Mouse (Mus musculus): ENCODE measurements around the gene Mtnr1a. TPM values are rescaled to one million over a fixed set of nuclear protein-coding genes. Genes with fewer than 3 reads are reported as not detected.

Gene Mtnr1a
- polyA plus RNA-seq, 1 experiment from 2014 or later = 0.18 TPM

DNA sequence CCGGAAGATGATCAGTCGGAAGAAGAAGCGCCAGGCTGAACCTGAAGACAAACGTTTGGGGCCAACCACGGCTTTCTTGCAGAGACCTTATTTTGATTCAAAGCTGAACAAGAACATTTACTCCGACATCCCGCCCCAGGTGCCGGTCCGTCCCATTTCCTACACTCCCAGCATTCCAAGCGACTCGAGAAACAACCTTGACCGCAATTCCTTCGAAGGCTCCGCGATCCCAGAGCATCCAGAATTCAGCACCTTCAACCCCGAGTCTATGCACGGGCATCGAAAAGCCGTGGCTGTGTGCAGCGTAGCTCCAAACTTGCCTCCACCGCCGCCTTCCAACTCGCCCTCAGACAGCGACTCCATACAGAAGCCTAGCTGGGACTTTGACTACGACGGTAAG, 24.8 kb upstream of the Mtnr1a start:
- no peak for ATAC-seq
- Histone ChIP-seq H3K4me2 (replicated peaks; ENCODE audit: low read depth) (no peak overlapping the region), H3K4me3 (ENCODE audit: low read depth, low read length) (no peak overlapping the region), H3K27ac (ENCODE audit: low read depth, low read length) (no peak overlapping the region), H3K36me3 (ENCODE audit: control insufficient read depth, insufficient read depth) (peaks cover 77% of the 10 kb centered on the region), H3K9ac (ENCODE audit: low read depth, low read length) (no peak overlapping the region), H3K27me3 (replicated peaks; ENCODE audit: control insufficient read depth, insufficient read depth, low read length) (no peaks in the 10 kb centered on the region), H3K9me3 (ENCODE audit: control insufficient read depth) (no peaks in the 10 kb centered on the region), H3K4me1 (replicated peaks; ENCODE audit: control insufficient read depth, insufficient read depth, low read length) (no peaks in the 10 kb centered on the region)
- no peak for TF ChIP-seq CTCF (IDR thresholded peaks at IDR 0.05; ENCODE audit: low read depth)
- WGBS = 96% methylated on average over 26 of the region's 26 CpGs

DNA sequence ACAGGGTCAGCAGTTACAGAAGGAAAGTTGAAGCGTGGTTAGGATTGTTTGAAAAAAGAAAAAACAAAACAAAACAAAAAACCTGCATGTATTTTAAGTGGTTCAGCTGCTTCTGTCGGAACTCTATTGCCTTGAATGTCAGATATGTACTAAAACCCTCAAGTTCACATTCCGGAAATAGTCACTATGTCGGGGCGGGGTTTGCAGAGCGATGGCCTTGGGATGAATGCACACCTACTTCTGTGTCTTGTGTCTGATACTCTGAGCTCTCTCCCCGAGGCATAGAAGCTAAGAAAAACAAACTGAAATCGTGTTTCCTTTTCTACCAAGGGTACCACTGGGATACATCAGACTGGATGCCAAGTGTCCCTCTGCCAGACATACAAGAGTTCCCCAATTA, 18.5 kb upstream of the Mtnr1a start:
- no peak for TF ChIP-seq CTCF (IDR thresholded peaks at IDR 0.05; ENCODE audit: low read depth)
- Histone ChIP-seq H3K36me3 (ENCODE audit: control insufficient read depth, insufficient read depth) (peaks cover 59% of the 10 kb centered on the region), H3K4me2 (replicated peaks; ENCODE audit: low read depth) (no peak overlapping the region), H3K9me3 (ENCODE audit: control insufficient read depth) (no peaks in the 10 kb centered on the region), H3K27me3 (replicated peaks; ENCODE audit: control insufficient read depth, insufficient read depth, low read length) (no peaks in the 10 kb centered on the region), H3K4me3 (ENCODE audit: low read depth, low read length) (no peak overlapping the region), H3K9ac (ENCODE audit: low read depth, low read length) (no peak overlapping the region), H3K27ac (ENCODE audit: low read depth, low read length) (no peak overlapping the region), H3K4me1 (replicated peaks; ENCODE audit: control insufficient read depth, insufficient read depth, low read length) (no peaks in the 10 kb centered on the region)
- no peak for ATAC-seq
- WGBS = 85% methylated on average over 8 of the region's 8 CpGs

DNA sequence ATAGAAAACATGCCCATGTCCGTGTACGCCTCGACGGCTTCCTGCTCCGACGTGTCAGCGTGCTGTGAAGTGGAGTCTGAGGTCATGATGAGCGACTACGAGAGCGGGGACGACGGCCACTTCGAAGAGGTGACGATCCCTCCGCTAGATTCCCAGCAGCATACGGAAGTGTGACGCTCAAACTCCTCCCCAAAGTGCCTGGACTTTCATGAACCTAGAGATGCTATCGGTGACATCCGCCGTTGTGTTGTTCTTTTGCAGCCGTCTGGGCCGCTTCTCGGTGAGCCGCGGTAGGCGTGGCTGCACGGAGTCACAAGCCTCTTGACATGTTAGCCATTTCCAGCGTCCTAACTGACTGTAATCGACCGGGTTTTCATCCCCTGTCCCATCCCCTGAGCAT, 17.7 kb upstream of the Mtnr1a start:
- H3K27me3 ChIP-seq (replicated peaks; ENCODE audit: control insufficient read depth, insufficient read depth, low read length) = no peaks in the 10 kb centered on the region
- H3K27ac ChIP-seq (ENCODE audit: low read depth, low read length) = no peak overlapping the region
- H3K4me1 ChIP-seq (replicated peaks; ENCODE audit: control insufficient read depth, insufficient read depth, low read length) = no peaks in the 10 kb centered on the region
- H3K9me3 ChIP-seq (ENCODE audit: control insufficient read depth) = no peaks in the 10 kb centered on the region
- no peak overlapping the region for H3K4me3 ChIP-seq (ENCODE audit: low read depth, low read length)
- no peak for TF ChIP-seq CTCF (IDR thresholded peaks at IDR 0.05; ENCODE audit: low read depth)
- no peak overlapping the region for H3K9ac ChIP-seq (ENCODE audit: low read depth, low read length)
- no peak for ATAC-seq
- WGBS = 96% methylated on average over 30 of the region's 30 CpGs
- H3K36me3 ChIP-seq (ENCODE audit: control insufficient read depth, insufficient read depth) = peaks cover 54% of the 10 kb centered on the region
- no peak overlapping the region for H3K4me2 ChIP-seq (replicated peaks; ENCODE audit: low read depth)

DNA sequence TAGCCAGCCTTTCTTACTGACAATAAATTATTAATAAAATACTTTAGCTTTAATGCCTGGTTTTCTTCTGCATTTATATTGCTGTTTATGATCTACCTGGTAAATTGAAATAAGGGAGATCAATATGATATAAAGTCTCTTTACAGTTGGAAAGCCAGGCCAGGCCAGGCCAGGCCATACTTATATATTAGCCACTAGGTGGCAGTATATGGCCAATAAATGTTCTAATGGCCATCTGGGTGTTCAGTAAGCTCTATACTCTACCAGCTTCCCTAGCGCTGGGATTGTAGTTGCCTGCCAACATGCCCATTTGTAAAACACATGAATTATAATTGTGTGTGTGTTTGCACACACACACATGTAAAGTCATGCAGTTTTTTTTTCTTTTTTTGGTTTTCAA, 16.7 kb upstream of the Mtnr1a start:
- TF ChIP-seq CTCF (IDR thresholded peaks at IDR 0.05; ENCODE audit: low read depth) = peak; percentile 64
- 85% methylated on average over 1 of the region's 1 CpGs for WGBS
- no peaks in the 10 kb centered on the region for H3K9me3 ChIP-seq (ENCODE audit: control insufficient read depth)
- H3K4me2 ChIP-seq (replicated peaks; ENCODE audit: low read depth) = no peak overlapping the region
- H3K4me3 ChIP-seq (ENCODE audit: low read depth, low read length) = no peak overlapping the region
- H3K27me3 ChIP-seq (replicated peaks; ENCODE audit: control insufficient read depth, insufficient read depth, low read length) = no peaks in the 10 kb centered on the region
- no peak overlapping the region for H3K27ac ChIP-seq (ENCODE audit: low read depth, low read length)
- no peak for ATAC-seq
- no peak overlapping the region for H3K9ac ChIP-seq (ENCODE audit: low read depth, low read length)
- peaks cover 47% of the 10 kb centered on the region for H3K36me3 ChIP-seq (ENCODE audit: control insufficient read depth, insufficient read depth)
- H3K4me1 ChIP-seq (replicated peaks; ENCODE audit: control insufficient read depth, insufficient read depth, low read length) = no peaks in the 10 kb centered on the region

DNA sequence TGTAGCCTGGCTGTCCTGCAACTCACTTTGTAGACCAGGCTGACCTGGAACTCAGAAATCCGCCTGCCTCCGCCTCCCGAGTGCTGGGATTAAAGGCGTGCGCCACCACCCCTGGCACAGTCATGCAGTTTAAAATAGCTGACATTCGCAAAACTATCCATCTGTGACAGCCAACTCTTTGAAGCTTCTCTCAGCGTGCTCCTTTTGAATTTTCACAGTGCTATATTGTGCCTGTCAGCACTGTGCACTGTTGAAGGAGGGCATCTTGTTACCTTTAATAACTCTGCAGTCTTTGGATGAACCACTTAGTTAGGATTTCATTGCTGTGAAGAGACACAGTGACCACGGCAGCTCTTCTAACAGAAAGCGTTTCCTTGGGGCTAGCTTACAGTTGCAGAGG, 16.3 kb upstream of the Mtnr1a start:
- no peaks in the 10 kb centered on the region for H3K4me1 ChIP-seq (replicated peaks; ENCODE audit: control insufficient read depth, insufficient read depth, low read length)
- no peak overlapping the region for H3K9ac ChIP-seq (ENCODE audit: low read depth, low read length)
- no peak overlapping the region for H3K27ac ChIP-seq (ENCODE audit: low read depth, low read length)
- H3K9me3 ChIP-seq (ENCODE audit: control insufficient read depth) = no peaks in the 10 kb centered on the region
- peaks cover 47% of the 10 kb centered on the region for H3K36me3 ChIP-seq (ENCODE audit: control insufficient read depth, insufficient read depth)
- WGBS = 94% methylated on average over 9 of the region's 9 CpGs
- no peaks in the 10 kb centered on the region for H3K27me3 ChIP-seq (replicated peaks; ENCODE audit: control insufficient read depth, insufficient read depth, low read length)
- no peak for ATAC-seq
- no peak overlapping the region for H3K4me2 ChIP-seq (replicated peaks; ENCODE audit: low read depth)
- TF ChIP-seq CTCF (IDR thresholded peaks at IDR 0.05; ENCODE audit: low read depth) = no peak
- no peak overlapping the region for H3K4me3 ChIP-seq (ENCODE audit: low read depth, low read length)

DNA sequence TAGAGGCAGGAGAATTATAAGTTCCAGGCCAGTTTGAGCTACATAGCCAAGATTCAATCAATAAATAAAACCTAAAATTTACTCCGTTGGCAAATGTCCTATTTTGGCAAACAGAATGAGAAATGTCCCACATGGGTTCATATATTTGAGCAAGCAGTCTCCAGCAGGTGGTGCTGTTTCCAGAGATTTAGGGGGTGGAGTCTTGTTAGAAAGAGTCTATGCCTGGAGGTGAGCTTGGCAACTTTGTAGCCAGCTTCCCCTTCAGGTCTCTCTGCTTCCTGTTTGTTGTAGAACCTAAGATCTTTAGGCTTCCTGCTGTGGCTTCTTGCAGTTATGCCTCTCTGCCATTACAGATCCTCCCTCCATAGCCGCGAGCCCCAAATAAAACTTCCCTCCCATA, 13.4 kb upstream of the Mtnr1a start:
- Histone ChIP-seq H3K9ac (ENCODE audit: low read depth, low read length) (no peak overlapping the region), H3K27ac (ENCODE audit: low read depth, low read length) (no peak overlapping the region), H3K27me3 (replicated peaks; ENCODE audit: control insufficient read depth, insufficient read depth, low read length) (no peaks in the 10 kb centered on the region), H3K36me3 (ENCODE audit: control insufficient read depth, insufficient read depth) (peaks cover 32% of the 10 kb centered on the region), H3K4me2 (replicated peaks; ENCODE audit: low read depth) (no peak overlapping the region), H3K4me1 (replicated peaks; ENCODE audit: control insufficient read depth, insufficient read depth, low read length) (no peaks in the 10 kb centered on the region), H3K9me3 (ENCODE audit: control insufficient read depth) (no peaks in the 10 kb centered on the region), H3K4me3 (ENCODE audit: low read depth, low read length) (no peak overlapping the region)
- WGBS = 100% methylated on average over 3 of the region's 3 CpGs
- TF ChIP-seq CTCF (IDR thresholded peaks at IDR 0.05; ENCODE audit: low read depth) = peak; percentile 34; the same call in 1 of the 2 replicates
- no peak for ATAC-seq

DNA sequence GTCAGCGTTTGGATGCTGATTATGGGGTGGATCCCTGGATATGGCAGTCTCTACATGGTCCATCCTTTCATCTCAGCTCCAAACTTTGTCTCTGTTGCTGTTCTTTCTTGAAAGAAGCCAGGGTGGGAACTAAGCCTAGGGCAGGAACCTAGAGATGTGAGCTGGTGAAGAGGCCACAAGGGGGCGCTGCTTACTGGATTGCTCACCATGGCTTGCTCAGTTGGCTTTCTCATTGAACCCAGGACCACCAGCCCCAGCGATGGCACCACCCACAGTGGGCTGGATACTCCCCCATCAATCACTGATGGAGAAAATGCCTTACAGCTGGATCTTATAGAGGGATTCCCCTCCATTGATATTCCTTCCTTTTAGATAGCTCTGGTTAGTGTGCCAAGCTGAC, 12.1 kb upstream of the Mtnr1a start:
- Histone ChIP-seq H3K27me3 (replicated peaks; ENCODE audit: control insufficient read depth, insufficient read depth, low read length) (no peaks in the 10 kb centered on the region), H3K9me3 (ENCODE audit: control insufficient read depth) (no peaks in the 10 kb centered on the region), H3K36me3 (ENCODE audit: control insufficient read depth, insufficient read depth) (peaks cover 23% of the 10 kb centered on the region), H3K9ac (ENCODE audit: low read depth, low read length) (no peak overlapping the region), H3K27ac (ENCODE audit: low read depth, low read length) (no peak overlapping the region), H3K4me2 (replicated peaks; ENCODE audit: low read depth) (no peak overlapping the region), H3K4me3 (ENCODE audit: low read depth, low read length) (no peak overlapping the region), H3K4me1 (replicated peaks; ENCODE audit: control insufficient read depth, insufficient read depth, low read length) (no peaks in the 10 kb centered on the region)
- TF ChIP-seq CTCF (IDR thresholded peaks at IDR 0.05; ENCODE audit: low read depth) = peak; percentile 62
- 33% methylated on average over 2 of the region's 3 CpGs for WGBS
- ATAC-seq = no peak

Measured in intestine, postnatal 0 days (tissue).